Mouse (Mus musculus) retina, postnatal 1 day (tissue): Measurements from ENCODE around the gene Serpine2.

Experiments used
- DNase-seq: peaks from one replicate; pipeline ENCODE4 v3.0.0-alpha.2; 2012

The Serpine2 gene

GRCm38 (mm10) chr1:79809447-79809846, 51.5 kb downstream of the Serpine2 start:
- no peak for DNase-seq

GRCm38 (mm10) chr1:79806865-79807264, 54.1 kb downstream of the Serpine2 start:
- no peak for DNase-seq

- no peak for DNase-seq
These were observed 57.4 kb downstream of the Serpine2 start for GRCm38 (mm10) chr1:79803614-79804013.

- DNase-seq: no peak
These were observed 58.0 kb downstream of the Serpine2 start for GRCm38 (mm10) chr1:79802858-79803427.

- DNase-seq: no peak
These were observed 63.9 kb downstream of the Serpine2 start for GRCm38 (mm10) chr1:79797084-79797483.

GRCm38 (mm10) chr1:79786267-79786927, 74.6 kb downstream of the Serpine2 start:
- DNase-seq: peak; percentile 58

- DNase-seq: no peak
These were observed 78.5 kb downstream of the Serpine2 start for GRCm38 (mm10) chr1:79782433-79782832.

- no peak for DNase-seq
These were observed 83.0 kb downstream of the Serpine2 start for GRCm38 (mm10) chr1:79778011-79778410.

GRCm38 (mm10) chr1:79775927-79776458, 85.0 kb downstream of the Serpine2 start, which contains the start of the genes Mrpl44 and Wdfy1:
Mrpl44 (plus strand) TSS chr1:79776018.
Wdfy1 (minus strand) TSS chr1:79776143.
- peak; percentile 98 for DNase-seq

GRCm38 (mm10) chr1:79774164-79774780, 86.7 kb downstream of the Serpine2 start:
- no peak for DNase-seq

GRCm38 (mm10) chr1:79768231-79768630, 92.7 kb downstream of the Serpine2 start:
- DNase-seq: no peak

- DNase-seq: no peak
These were observed 96.5 kb downstream of the Serpine2 start for GRCm38 (mm10) chr1:79764483-79764882.

- DNase-seq: no peak
These were observed 96.9 kb downstream of the Serpine2 start for GRCm38 (mm10) chr1:79764031-79764430.

- no peak for DNase-seq
These were observed 98.4 kb downstream of the Serpine2 start for GRCm38 (mm10) chr1:79762282-79763250.

- no peak for DNase-seq
These were observed 99.1 kb downstream of the Serpine2 start for GRCm38 (mm10) chr1:79761917-79762271.

GRCm38 (mm10) chr1:79761106-79761916, 99.7 kb downstream of the Serpine2 start:
- peak; percentile 92 for DNase-seq

- DNase-seq: no peak
These were observed 100.3 kb downstream of the Serpine2 start for GRCm38 (mm10) chr1:79760656-79761055.

GRCm38 (mm10) chr1:79759436-79759972, 101.5 kb downstream of the Serpine2 start:
- no peak for DNase-seq

GRCm38 (mm10) chr1:79759006-79759405, 102.0 kb downstream of the Serpine2 start:
- no peak for DNase-seq

- DNase-seq: no peak
These were observed 103.4 kb downstream of the Serpine2 start for GRCm38 (mm10) chr1:79757597-79757996.

- no peak for DNase-seq
These were observed 103.8 kb downstream of the Serpine2 start for GRCm38 (mm10) chr1:79757161-79757560.

- no peak for DNase-seq
These were observed 104.6 kb downstream of the Serpine2 start for GRCm38 (mm10) chr1:79756417-79756816.
